Mouse (Mus musculus): ENCODE data around the gene Tomm22.
"Not testable (repeated sequence)": the region's sequence is repeated elsewhere in the genome, so short reads cannot be mapped to it uniquely, and the experiment has no call there.

Gene Tomm22

GRCm38 (mm10) chr15:79670249-79670971 is at the start of gene Tomm22:
Gene Tomm22, plus strand, starts transcription at chr15:79670861.
- peak; percentile 90 to 91 for DNase-seq

- DNase-seq, result no peak
These were observed 40.2 kb upstream of the Tomm22 start for GRCm38 (mm10) chr15:79630471-79630870.

DNA sequence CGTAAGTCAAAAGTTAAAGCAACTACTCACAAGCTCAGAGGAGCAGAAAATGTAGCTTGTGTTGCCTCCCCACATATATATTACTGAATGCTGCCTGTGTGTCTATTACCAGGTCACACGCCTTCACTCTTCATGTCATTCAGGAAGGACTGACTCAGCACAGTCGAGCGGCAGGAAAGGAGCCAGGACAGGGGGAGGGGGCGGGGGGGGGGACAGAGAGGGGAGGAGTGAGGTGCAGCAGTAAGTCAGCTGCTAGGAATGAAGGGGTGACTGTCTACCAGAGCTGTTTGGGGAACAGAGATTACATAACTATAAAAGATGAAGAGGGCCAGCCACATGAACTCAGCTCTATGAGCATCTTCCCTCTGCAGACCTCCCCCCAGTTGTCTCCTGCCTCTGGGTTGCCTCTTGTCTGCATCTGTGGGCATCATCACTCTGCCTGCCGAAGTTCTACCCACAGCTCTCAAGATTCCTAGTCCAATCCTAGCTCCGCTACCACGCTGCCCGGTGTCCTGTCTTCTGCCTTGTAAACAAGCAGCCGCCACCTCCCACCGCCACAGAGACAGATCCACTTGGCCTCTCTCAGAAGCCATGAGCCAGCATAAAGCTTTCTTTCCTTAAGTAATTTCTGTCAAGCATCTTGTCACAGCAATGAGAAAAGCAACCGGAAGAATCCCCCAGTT is 29.4 kb upstream of the Tomm22 start:
- DNase-seq, result no peak

DNA sequence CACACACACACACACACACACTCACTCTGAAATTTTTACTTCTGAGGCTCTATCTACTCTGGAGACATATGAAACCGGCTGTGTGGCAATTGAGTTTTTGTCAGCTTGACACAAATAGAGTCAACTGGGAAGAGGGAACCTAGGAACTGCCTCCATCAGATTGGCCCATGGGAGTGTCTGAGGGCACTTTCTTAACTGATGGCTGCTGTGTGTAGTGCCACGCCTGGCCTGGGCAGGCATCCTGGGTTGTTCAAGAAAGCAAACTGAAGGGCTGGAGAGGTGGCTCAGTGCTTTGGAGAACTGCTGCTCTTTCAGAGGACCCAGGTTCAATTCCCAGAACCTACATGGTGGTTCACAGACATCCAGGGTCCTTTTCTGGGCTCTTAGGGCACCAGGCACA is 25.2 kb upstream of the Tomm22 start:
- DNase-seq, result no peak

GRCm38 (mm10) chr15:79648130-79648529 is 22.5 kb upstream of the Tomm22 start:
- no peak for DNase-seq

DNA sequence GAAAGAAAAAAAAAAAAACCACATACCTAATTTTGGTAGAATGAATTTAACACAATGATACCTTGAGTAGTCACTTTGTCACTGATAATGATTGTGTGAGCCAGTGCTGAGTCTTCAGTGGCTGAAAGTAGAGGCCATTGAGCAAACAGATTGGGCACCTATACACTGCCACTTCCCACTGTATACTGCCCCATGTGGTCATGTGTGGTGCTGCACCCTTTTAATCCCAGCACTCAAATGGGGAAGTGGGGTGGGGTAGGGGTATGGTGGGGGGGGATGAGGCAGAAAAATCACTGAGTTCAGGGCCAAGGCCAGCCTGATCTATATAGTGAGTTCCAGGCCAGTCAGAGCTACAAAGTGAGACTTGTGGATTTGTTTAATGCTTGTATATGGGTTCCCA is 20.1 kb upstream of the Tomm22 start:
- peak in 1 of 2 experiments; percentile 40 for DNase-seq

GRCm38 (mm10) chr15:79651481-79651880 is 19.2 kb upstream of the Tomm22 start:
- no peak for DNase-seq

DNA sequence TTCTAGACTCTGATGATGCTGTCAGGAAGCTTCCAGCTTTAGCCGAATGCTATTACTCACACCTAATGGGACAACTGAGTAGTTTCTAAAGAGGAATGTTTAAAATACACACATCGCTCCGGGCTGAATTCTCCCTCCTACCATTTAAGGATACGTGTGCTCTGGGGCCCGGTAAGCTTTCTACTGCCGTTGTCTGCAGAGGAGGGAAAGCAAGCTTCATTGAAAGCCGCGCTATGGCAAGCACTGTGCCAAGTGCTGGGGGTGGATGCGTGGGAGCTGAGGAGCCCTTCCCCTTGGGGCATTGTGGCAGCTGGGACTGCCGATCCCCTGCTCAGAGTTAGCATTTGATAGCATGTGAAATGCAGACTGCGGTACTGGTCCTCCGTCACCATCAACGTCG is 14.2 kb upstream of the Tomm22 start:
- no peak for DNase-seq

- DNase-seq, result peak; percentile 77 to 92
These were observed 12.7 kb upstream of the Tomm22 start for GRCm38 (mm10) chr15:79657837-79658530.

- DNase-seq, result peak; percentile 90 to 95
These were observed 11.9 kb upstream of the Tomm22 start, which contains the start of the genes Fam227a and Cby1 for GRCm38 (mm10) chr15:79658531-79659375. Gene Fam227a, minus strand, starts transcription at chr15:79658956. Gene Cby1, plus strand, starts transcription at chr15:79659199.

- peak in 1 of 2 experiments; percentile 51 for DNase-seq
These were observed 8.8 kb upstream of the Tomm22 start for GRCm38 (mm10) chr15:79661852-79662251.

DNA sequence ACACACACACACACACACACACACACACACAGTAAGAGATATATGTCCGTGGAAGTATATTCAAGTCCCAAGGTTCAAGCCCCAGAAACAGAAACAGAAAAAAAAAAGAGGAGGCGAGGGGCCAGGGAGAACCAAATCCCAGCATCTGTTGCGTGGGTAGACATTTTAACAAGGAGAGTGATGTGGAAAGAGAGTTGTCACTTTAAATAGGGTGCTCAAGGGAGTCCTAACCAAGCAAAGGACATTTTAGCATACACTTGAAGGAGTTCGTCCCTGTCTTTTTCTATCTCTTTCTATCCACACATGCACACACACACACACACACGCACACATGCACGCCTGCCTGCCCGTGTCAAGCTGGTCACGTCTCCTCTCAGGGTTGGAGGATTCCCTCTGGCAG is 6.0 kb upstream of the Tomm22 start:
- no peak for DNase-seq

DNA sequence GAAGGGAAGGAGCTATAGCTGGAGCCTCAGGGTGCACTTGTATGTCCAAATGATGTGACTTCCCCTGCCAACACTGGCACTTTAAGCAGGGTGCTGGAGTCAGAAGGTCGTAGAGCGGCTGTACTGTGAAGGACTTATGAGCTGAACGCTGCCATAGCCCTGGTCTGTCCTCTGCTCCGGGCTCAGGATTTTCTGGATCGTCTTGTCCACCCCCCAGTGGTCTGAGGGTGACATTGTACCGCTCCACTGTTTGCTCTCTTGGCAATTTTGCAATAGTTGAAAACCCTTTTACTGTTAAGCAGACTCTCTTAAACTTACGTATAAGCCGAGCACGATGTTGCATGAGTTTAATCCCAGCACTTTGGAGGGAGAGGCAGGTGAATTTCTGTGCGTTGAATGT is 1.5 kb upstream of the Tomm22 start:
- DNase-seq, result no peak

GRCm38 (mm10) chr15:79670972-79671299 is 275 bp downstream of the Tomm22 start:
- no peak for DNase-seq

DNA sequence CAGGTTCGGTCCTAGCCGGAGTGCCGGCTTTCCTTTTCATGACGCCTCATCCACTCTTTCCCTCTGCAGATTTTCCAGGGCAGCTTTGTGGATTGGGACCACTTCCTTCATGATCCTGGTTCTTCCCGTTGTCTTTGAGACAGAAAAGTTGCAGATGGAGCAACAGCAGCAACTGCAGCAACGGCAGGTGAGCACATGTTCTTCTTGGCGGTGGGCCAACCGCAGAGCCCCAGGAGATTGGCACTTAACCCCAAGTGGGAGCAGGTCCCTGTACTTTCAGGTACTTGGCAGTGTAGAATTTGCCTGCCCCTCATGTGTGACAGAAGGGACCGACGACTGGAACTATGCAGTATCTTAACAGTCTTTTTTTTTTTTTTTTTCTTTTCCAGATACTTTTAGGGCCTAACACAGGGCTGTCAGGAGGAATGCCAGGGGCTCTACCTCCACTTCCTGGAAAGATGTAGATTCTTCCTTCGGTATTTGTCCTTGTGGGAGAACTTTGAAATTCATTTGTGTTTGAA is 1.2 kb downstream of the Tomm22 start:
- not testable (repeated sequence) for DNase-seq

GRCm38 (mm10) chr15:79677936-79678335 is 7.3 kb downstream of the Tomm22 start:
- DNase-seq, result no peak

DNA sequence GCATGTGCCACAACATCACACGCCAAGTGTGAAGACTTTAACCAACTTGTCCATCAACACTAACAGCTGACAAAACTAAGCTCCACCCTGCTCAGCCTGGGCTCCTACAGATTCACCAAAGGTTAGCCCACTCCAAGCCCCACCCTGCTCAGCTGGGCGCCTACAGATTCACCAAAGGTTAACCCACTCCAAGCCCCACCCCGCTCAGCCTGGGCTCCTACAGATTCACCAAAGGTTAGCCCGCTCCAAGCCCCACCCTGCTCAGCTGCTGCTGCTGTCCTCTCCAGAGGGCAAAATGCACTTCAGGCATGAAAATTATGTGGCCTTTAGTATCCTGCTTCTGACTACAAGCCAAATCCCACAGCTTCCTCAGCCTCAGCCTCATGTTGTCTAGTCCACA is 11.3 kb downstream of the Tomm22 start:
- peak; percentile 53 to 59 for DNase-seq

- peak in 1 of 2 experiments; percentile 52 for DNase-seq
These were observed 12.5 kb downstream of the Tomm22 start for GRCm38 (mm10) chr15:79683146-79683545.

GRCm38 (mm10) chr15:79683707-79684465 is 13.2 kb downstream of the Tomm22 start:
- no peak for DNase-seq

- DNase-seq, result no peak
These were observed 14.0 kb downstream of the Tomm22 start for GRCm38 (mm10) chr15:79684616-79685015.

DNA sequence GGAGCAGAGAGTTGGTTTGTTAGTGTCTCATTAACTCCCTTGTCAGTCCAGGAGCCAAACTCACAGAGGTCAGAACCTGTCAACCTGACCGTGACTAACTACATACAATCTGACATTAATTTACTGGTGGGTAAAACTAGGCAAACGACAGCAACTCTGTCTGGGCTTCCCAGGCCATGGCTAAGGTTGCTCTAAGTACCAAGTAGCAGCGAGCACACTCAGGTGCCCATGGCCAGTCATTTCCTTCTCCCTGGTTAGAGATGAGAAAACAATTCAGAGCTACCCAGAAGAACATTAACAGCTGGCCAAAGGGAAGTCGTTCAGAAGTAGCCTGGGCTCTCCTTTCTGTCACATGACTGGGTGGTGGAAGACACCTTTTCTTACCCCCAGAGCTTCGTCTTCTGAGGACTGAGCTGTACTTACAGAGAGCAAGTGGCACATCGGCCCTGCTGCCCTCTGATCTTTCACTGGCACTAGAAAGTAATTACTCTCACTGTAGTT is 14.5 kb downstream of the Tomm22 start:
- DNase-seq, result peak; percentile 54 to 72
